Mouse (Mus musculus) megakaryocyte-erythroid progenitor cell, adult 5-6 weeks (primary cell): ENCODE measurements around the gene Klhl18. TPM values are rescaled to one million over a fixed set of nuclear protein-coding genes. Genes with fewer than 3 reads are reported as not detected.
"Not testable (repeated sequence)": the region's sequence is repeated elsewhere in the genome, so short reads cannot be mapped to it uniquely, and the experiment has no call there.

Experiments
- ATAC-seq: replicated peaks from 2 replicates; pipeline ENCODE4 v1.8.0; 2016; ENCODE audit warnings: mild to moderate bottlenecking, inconsistent platforms; ENCODE audit not compliant: severe bottlenecking, poor library complexity, low FRiP score, low TSS enrichment
- total RNA-seq, 2 experiments: library from RNA; stranded (forward) in 1 of 2; stranded (reverse) in 1 of 2; fragments of 200-1000, 215-1000 nt in 1 of 2; fragments of >200 nt in 1 of 2; fragmentation: Nextera tagmentation in 1 of 2; gene quantifications; 2 replicates each; pipeline ENCODE4 v1.2.3; 2014 to 2017

Gene Klhl18
- total RNA-seq, 2 experiments from 2014 or later = 8.6 to 9.7 TPM

DNA sequence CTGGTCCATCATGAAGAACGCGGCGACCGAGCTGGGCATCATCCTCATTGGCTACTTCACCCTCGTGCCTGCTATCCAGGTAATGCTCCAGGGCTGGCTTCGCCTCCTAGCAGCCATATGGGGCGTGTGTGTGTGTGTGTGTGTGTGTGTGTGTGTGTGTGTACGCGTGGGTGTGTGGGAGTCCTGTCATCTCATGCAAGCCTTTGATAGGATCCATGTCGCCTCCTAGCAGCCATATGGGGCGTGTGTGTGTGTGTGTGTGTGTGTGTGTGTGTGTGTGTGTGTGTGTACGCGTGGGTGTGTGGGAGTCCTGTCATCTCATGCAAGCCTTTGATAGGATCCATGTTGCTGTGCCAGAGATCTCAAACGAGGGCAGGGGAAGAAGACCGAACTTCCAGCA, 98.8 kb downstream of the Klhl18 start:
- ATAC-seq = not testable (repeated sequence)

Other genes starting within 250 kb of the Klhl18 start
- gene Cspg5, start 232.9 kb downstream of the Klhl18 start, total RNA-seq (2014; fragmentation: Nextera tagmentation) = 0.42 and 1.7 TPM in 2 replicates
- gene Cspg5, start 232.9 kb downstream of the Klhl18 start, total RNA-seq (2017) = 0.27 and 0.33 TPM in 2 replicates
- gene Elp6, start 171.5 kb downstream of the Klhl18 start, total RNA-seq (2014; fragmentation: Nextera tagmentation) = 4.1 and 10.1 TPM in 2 replicates
- gene Elp6, start 171.5 kb downstream of the Klhl18 start, total RNA-seq (2017) = 6.3 and 10.2 TPM in 2 replicates
- gene Scap, start 143.4 kb downstream of the Klhl18 start, total RNA-seq (2014; fragmentation: Nextera tagmentation) = 35.0 and 48.5 TPM in 2 replicates
- 20.3 and 60.7 TPM in 2 replicates for gene Scap, start 143.4 kb downstream of the Klhl18 start, total RNA-seq (2017)
- gene Ptpn23, start 68.5 kb downstream of the Klhl18 start, total RNA-seq (2014; fragmentation: Nextera tagmentation) = 17.7 and 24.3 TPM in 2 replicates
- gene Ptpn23, start 68.5 kb downstream of the Klhl18 start, total RNA-seq (2017) = 1.9 and 11.0 TPM in 2 replicates
- 415 TPM in 1 of 2 replicates, not detected in the other for gene Ngp, start 56.9 kb downstream of the Klhl18 start, total RNA-seq (2014; fragmentation: Nextera tagmentation)
- gene Ngp, start 56.9 kb downstream of the Klhl18 start, total RNA-seq (2017) = 12.5 and 64.5 TPM in 2 replicates
- 0.77 and 1.1 TPM in 2 replicates for gene Kif9, start 264 bp upstream of the Klhl18 start, total RNA-seq (2014; fragmentation: Nextera tagmentation)
- 1.3 and 1.6 TPM in 2 replicates for gene Kif9, start 264 bp upstream of the Klhl18 start, total RNA-seq (2017)
- 146 and 168 TPM in 2 replicates for gene Setd2, start 55.9 kb upstream of the Klhl18 start, total RNA-seq (2014; fragmentation: Nextera tagmentation)
- gene Setd2, start 55.9 kb upstream of the Klhl18 start, total RNA-seq (2017) = 189 and 248 TPM in 2 replicates
- gene Nradd, start 147.8 kb upstream of the Klhl18 start, total RNA-seq (2014; fragmentation: Nextera tagmentation) = 2.1 TPM in 1 of 2 replicates, not detected in the other
- 0.14 and 2.8 TPM in 2 replicates for gene Nradd, start 147.8 kb upstream of the Klhl18 start, total RNA-seq (2017)
- gene Nbeal2, start 177.5 kb upstream of the Klhl18 start, total RNA-seq (2014; fragmentation: Nextera tagmentation) = 9.1 and 11.9 TPM in 2 replicates
- 3.7 and 6.8 TPM in 2 replicates for gene Nbeal2, start 177.5 kb upstream of the Klhl18 start, total RNA-seq (2017)
- gene Ccdc12, start 179.8 kb upstream of the Klhl18 start, total RNA-seq (2014; fragmentation: Nextera tagmentation) = 92.6 and 110 TPM in 2 replicates
- gene Ccdc12, start 179.8 kb upstream of the Klhl18 start, total RNA-seq (2017) = 70.8 and 132 TPM in 2 replicates